Mouse (Mus musculus) cerebellum, adult 18-20 months (tissue): ENCODE data around the gene Mettl22.

Source experiments
- DNase-seq, 2 experiments: peaks; one replicate each; pipeline ENCODE4 v3.0.0; 2021

Mettl22 gene

GRCm38 (mm10) chr16:8470603-8471481 lies at the start of gene Mettl22:
Gene Mettl22 (plus strand): TSS chr16:8470788.
- DNase-seq = peak; percentile 89 to 94

GRCm38 (mm10) chr16:8420842-8421241 lies 49.7 kb upstream of the Mettl22 start:
- no peak for DNase-seq

- DNase-seq = no peak
These were observed 46.9 kb upstream of the Mettl22 start for GRCm38 (mm10) chr16:8423626-8424114.

- peak in 1 of 2 experiments; percentile 38 for DNase-seq
These were observed 46.2 kb upstream of the Mettl22 start for GRCm38 (mm10) chr16:8424161-8424970.

GRCm38 (mm10) chr16:8424971-8425330 lies 45.6 kb upstream of the Mettl22 start, which contains the start of gene Tmem114:
Gene Tmem114 (minus strand): TSS chr16:8425136.
- peak; percentile 38 to 40 for DNase-seq

- no peak for DNase-seq
These were observed 44.9 kb upstream of the Mettl22 start for GRCm38 (mm10) chr16:8425736-8426135.

- DNase-seq = no peak
These were observed 41.1 kb upstream of the Mettl22 start for GRCm38 (mm10) chr16:8429531-8429930.

- no peak for DNase-seq
These were observed 38.0 kb upstream of the Mettl22 start for GRCm38 (mm10) chr16:8432616-8433015.

- DNase-seq = no peak
These were observed 25.7 kb upstream of the Mettl22 start for GRCm38 (mm10) chr16:8444911-8445310.

GRCm38 (mm10) chr16:8446256-8446655 lies 24.3 kb upstream of the Mettl22 start:
- DNase-seq = no peak

GRCm38 (mm10) chr16:8453301-8453700 lies 17.3 kb upstream of the Mettl22 start:
- DNase-seq = no peak

GRCm38 (mm10) chr16:8455221-8455620 lies 15.4 kb upstream of the Mettl22 start:
- DNase-seq = no peak

GRCm38 (mm10) chr16:8458391-8458790 lies 12.2 kb upstream of the Mettl22 start:
- no peak for DNase-seq

GRCm38 (mm10) chr16:8459098-8459497 lies 11.5 kb upstream of the Mettl22 start:
- peak; percentile 63 to 68 for DNase-seq

GRCm38 (mm10) chr16:8470132-8470531 lies 456 bp upstream of the Mettl22 start:
- no peak for DNase-seq

GRCm38 (mm10) chr16:8487396-8488005 lies 16.9 kb downstream of the Mettl22 start:
- DNase-seq = no peak

- DNase-seq = no peak
These were observed 18.8 kb downstream of the Mettl22 start for GRCm38 (mm10) chr16:8489340-8489739.

- DNase-seq = no peak
These were observed 21.3 kb downstream of the Mettl22 start for GRCm38 (mm10) chr16:8491743-8492490.

- DNase-seq = peak; percentile 63 to 70
These were observed 23.7 kb downstream of the Mettl22 start for GRCm38 (mm10) chr16:8494268-8494667.

GRCm38 (mm10) chr16:8496967-8497366 lies 26.4 kb downstream of the Mettl22 start:
- no peak for DNase-seq

- no peak for DNase-seq
These were observed 33.7 kb downstream of the Mettl22 start for GRCm38 (mm10) chr16:8504271-8504670.

- DNase-seq = no peak
These were observed 39.3 kb downstream of the Mettl22 start for GRCm38 (mm10) chr16:8509894-8510293.
